Mouse (Mus musculus): ENCODE data around the gene Lix1l. TPM values are rescaled to one million over a fixed set of nuclear protein-coding genes. Genes with fewer than 3 reads are reported as not detected.
A peak's percentile ranks its signal among the peaks of the same experiment; 100 is the strongest.

Gene Lix1l
- polyA plus RNA-seq, 1 experiment = 8.2 TPM

DNA sequence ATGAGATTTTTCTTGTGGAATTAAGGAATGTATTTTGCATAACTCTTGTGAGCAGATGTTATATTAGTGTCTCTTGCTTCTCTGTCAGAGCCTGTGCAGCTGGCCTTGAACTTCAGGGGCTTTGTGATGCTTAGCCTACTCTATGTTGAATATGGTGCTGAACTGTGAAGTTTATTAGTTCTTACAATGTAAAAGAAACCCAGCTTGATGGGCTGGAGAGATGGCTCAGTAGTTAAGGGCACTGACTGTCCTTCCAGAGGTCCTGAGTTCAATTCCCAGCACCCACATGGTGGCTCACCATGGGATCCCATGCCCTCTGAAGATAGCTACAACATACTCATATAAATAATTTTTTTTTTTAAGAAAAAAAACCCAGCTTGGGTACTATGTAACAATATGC is 31.1 kb downstream of the Lix1l start:
- DNase-seq = no peak
- H3K36me3 ChIP-seq (ENCODE audit: control insufficient read depth, insufficient read depth, low read length) = peaks cover 5% of the 10 kb centered on the region; the same call in 1 of the 2 replicates
- no peaks in the 10 kb centered on the region for H3K27me3 ChIP-seq (ENCODE audit: control insufficient read depth, insufficient read depth, low read length)
- H3K27ac ChIP-seq (ENCODE audit: control insufficient read depth, insufficient read depth, low read length) = no peak overlapping the region
- TF ChIP-seq POLR2A (IDR thresholded peaks at IDR 0.05; ENCODE audit: control insufficient read depth, extremely low read depth, insufficient read depth, low read length, poor library complexity) (no peak), CTCF (IDR thresholded peaks at IDR 0.05; ENCODE audit: borderline replicate concordance, control insufficient read depth, extremely low read depth, insufficient read depth, low read length, poor library complexity) (no peak)
- peaks cover 19% of the 10 kb centered on the region for H3K4me1 ChIP-seq (replicated peaks; ENCODE audit: control insufficient read depth, insufficient read depth, low read length)
- no peak overlapping the region for H3K4me3 ChIP-seq (ENCODE audit: control insufficient read depth, insufficient read depth, low read length)

DNA sequence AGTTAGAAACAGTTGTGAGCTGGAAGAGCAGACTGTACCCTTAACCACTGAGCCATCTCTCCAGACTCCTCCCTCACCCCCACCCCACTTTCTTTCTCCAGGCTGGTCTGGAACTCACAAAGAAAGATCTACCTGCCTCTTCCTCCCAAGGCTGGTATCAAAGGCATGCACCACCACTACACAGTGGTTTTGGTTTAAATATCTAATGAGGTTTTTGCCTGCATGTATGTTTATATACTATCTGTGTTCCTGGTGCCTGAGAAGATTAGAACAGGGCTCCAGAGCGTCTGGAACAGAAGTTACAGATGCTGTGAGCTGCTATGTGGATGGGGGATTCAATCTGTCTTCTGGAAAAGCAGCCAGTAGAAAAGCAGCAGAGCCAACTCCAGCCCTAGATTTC is 33.1 kb downstream of the Lix1l start:
- Histone ChIP-seq H3K36me3 (ENCODE audit: control insufficient read depth, insufficient read depth, low read length) (peaks cover 5% of the 10 kb centered on the region; the same call in 1 of the 2 replicates), H3K4me1 (replicated peaks; ENCODE audit: control insufficient read depth, insufficient read depth, low read length) (peaks cover 18% of the 10 kb centered on the region), H3K27ac (ENCODE audit: control insufficient read depth, insufficient read depth, low read length) (no peak overlapping the region), H3K27me3 (ENCODE audit: control insufficient read depth, insufficient read depth, low read length) (no peaks in the 10 kb centered on the region), H3K4me3 (ENCODE audit: control insufficient read depth, insufficient read depth, low read length) (no peak overlapping the region)
- TF ChIP-seq CTCF (IDR thresholded peaks at IDR 0.05; ENCODE audit: borderline replicate concordance, control insufficient read depth, extremely low read depth, insufficient read depth, low read length, poor library complexity) (no peak), POLR2A (IDR thresholded peaks at IDR 0.05; ENCODE audit: control insufficient read depth, extremely low read depth, insufficient read depth, low read length, poor library complexity) (no peak)
- 78% methylated on average over 1 of the region's 1 CpGs for WGBS
- DNase-seq = no peak

DNA sequence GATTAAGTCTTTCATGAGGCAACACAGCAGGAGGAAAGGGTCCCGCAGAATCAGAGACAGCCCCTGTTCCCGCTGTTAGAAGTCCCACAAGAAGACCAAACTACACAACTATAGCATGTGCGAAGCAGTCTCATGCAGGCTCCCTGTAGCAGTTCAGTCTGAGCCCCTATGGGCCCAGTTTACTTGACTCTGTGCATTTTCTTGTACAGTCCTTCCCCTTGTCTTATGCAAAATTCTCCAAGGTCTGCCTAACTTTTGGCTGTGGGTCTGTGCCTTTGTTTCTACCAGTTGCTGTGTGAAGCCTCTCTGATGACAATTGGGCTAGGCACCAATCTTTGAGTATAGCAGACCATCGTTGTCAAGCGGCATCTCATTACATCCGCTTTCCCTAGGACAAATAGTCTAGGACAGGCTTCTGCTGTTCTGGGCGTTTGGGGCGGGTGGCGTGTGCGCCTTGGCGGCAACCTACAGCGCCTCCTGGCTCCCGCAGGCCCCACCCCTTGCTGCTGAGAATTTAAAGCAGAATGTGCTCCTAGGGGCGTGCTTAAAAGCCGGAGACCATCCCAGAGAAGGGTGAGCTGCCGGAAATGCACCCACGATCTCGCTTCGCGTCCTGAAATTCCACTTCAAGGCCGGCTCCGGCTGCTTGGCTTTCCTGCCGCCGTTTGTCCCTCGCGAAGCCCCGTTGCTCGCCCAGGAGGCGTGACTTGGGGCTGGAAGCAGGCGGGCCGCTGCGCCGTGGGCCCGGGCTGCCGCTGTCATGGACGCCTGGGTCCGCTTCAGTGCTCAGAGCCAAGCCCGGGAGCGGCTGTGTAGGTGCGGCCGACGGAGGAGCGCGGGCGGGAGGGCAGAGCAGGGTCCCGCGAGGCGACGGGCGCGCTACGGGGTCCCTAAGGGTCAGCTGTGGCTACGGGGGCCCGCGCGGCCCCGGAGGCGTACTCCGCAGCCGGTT is 34.3 kb downstream of the Lix1l start, which contains the start of the genes Pex11b and Gm42957:
Pex11b (plus strand) TSS at position 449 of the 952 bp plus-strand sequence.
Gm42957 (plus strand) TSS at position 547 of the 952 bp plus-strand sequence.
- TF ChIP-seq POLR2A (IDR thresholded peaks at IDR 0.05; ENCODE audit: control insufficient read depth, extremely low read depth, insufficient read depth, low read length, poor library complexity) (peak; percentile 49; the same call in 1 of the 2 replicates), CTCF (IDR thresholded peaks at IDR 0.05; ENCODE audit: borderline replicate concordance, control insufficient read depth, extremely low read depth, insufficient read depth, low read length, poor library complexity) (peak; percentile 55; the same call in 1 of the 2 replicates)
- DNase-seq = peak; percentile 86
- Histone ChIP-seq H3K27me3 (ENCODE audit: control insufficient read depth, insufficient read depth, low read length) (no peaks in the 10 kb centered on the region), H3K4me1 (replicated peaks; ENCODE audit: control insufficient read depth, insufficient read depth, low read length) (peaks cover 13% of the 10 kb centered on the region), H3K36me3 (ENCODE audit: control insufficient read depth, insufficient read depth, low read length) (peaks cover 5% of the 10 kb centered on the region; the same call in 1 of the 2 replicates), H3K27ac (ENCODE audit: control insufficient read depth, insufficient read depth, low read length) (peak within 1 kb of the TSS; percentile 0; the same call in 1 of the 2 replicates), H3K4me3 (ENCODE audit: control insufficient read depth, insufficient read depth, low read length) (peak within 1 kb of the TSS; percentile 74)
- WGBS = 4% methylated on average over 60 of the region's 60 CpGs

DNA sequence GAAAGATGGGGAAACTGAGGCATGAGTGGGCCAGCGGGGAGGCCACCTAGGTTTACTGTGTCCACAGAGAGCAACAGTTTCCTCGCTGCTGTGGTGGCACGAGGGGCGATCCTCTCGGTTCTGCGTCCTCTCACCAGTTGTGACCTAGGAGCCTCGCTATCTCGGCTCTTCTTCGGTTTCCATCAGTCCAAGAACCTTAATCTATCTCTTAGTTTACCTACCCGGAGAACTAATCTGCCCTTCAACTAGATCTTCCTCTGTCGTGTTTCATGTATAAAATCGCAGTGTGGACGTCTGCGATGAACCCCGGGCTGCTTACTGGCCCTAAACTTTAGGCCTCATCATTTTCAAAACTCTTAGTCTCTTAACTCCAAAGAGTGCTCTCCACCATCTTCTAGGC is 35.0 kb downstream of the Lix1l start:
- Histone ChIP-seq H3K4me1 (replicated peaks; ENCODE audit: control insufficient read depth, insufficient read depth, low read length) (peaks cover 9% of the 10 kb centered on the region), H3K36me3 (ENCODE audit: control insufficient read depth, insufficient read depth, low read length) (peaks cover 5% of the 10 kb centered on the region; the same call in 1 of the 2 replicates), H3K4me3 (ENCODE audit: control insufficient read depth, insufficient read depth, low read length) (peak overlapping the region; percentile 74), H3K27me3 (ENCODE audit: control insufficient read depth, insufficient read depth, low read length) (no peaks in the 10 kb centered on the region), H3K27ac (ENCODE audit: control insufficient read depth, insufficient read depth, low read length) (no peak overlapping the region)
- no peak for DNase-seq
- WGBS = 6% methylated on average over 15 of the region's 15 CpGs
- TF ChIP-seq CTCF (IDR thresholded peaks at IDR 0.05; ENCODE audit: borderline replicate concordance, control insufficient read depth, extremely low read depth, insufficient read depth, low read length, poor library complexity) = no peak
- TF ChIP-seq POLR2A (IDR thresholded peaks at IDR 0.05; ENCODE audit: control insufficient read depth, extremely low read depth, insufficient read depth, low read length, poor library complexity) = no peak

DNA sequence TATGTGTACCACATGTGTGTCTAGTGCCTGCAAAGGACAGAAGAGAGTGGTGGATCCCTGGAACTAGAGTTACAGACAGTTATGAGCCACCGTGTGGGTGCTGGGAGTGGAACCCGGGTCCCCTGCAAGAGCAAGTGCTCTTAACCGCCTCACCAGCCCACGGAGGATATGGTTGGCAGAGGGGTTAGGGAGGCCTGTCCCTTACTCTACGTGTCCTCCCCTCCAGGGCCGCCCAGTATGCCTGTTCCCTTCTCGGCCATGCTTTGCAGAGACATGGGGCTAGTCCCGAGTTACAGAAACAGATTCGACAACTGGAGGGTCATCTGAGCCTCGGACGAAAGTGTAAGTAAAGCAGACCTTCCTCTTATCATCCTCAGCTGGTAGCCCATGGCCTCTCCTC is 35.5 kb downstream of the Lix1l start:
- Histone ChIP-seq H3K27me3 (ENCODE audit: control insufficient read depth, insufficient read depth, low read length) (no peaks in the 10 kb centered on the region), H3K4me1 (replicated peaks; ENCODE audit: control insufficient read depth, insufficient read depth, low read length) (peaks cover 9% of the 10 kb centered on the region), H3K27ac (ENCODE audit: control insufficient read depth, insufficient read depth, low read length) (no peak overlapping the region), H3K4me3 (ENCODE audit: control insufficient read depth, insufficient read depth, low read length) (no peak overlapping the region), H3K36me3 (ENCODE audit: control insufficient read depth, insufficient read depth, low read length) (peaks cover 5% of the 10 kb centered on the region; the same call in 1 of the 2 replicates)
- DNase-seq = peak; percentile 6
- 80% methylated on average over 11 of the region's 11 CpGs for WGBS
- TF ChIP-seq POLR2A (IDR thresholded peaks at IDR 0.05; ENCODE audit: control insufficient read depth, extremely low read depth, insufficient read depth, low read length, poor library complexity) = no peak
- TF ChIP-seq CTCF (IDR thresholded peaks at IDR 0.05; ENCODE audit: borderline replicate concordance, control insufficient read depth, extremely low read depth, insufficient read depth, low read length, poor library complexity) = no peak

DNA sequence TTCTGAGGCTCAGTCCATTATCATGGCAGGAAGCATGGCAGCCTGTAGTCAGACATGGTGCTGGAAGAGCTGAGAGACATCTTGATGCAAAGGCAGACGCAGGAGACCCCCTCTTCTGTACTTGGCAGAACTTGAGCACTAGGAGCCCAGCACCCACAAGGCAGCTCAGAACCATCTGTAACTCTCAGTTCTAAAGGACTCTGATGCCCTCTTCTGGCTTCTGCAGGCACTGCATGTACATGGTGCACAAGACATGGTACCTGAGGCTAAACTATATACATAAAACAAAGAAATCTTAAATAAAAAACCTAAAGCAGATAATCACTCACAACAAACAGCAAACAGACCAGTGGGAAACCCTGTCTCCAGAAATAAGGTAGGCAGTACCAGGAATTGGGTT is 38.3 kb downstream of the Lix1l start:
- DNase-seq = peak; percentile 79
- WGBS = 89% methylated on average over 1 of the region's 1 CpGs
- no peak overlapping the region for H3K27ac ChIP-seq (ENCODE audit: control insufficient read depth, insufficient read depth, low read length)
- H3K27me3 ChIP-seq (ENCODE audit: control insufficient read depth, insufficient read depth, low read length) = no peaks in the 10 kb centered on the region
- no peak overlapping the region for H3K4me3 ChIP-seq (ENCODE audit: control insufficient read depth, insufficient read depth, low read length)
- H3K36me3 ChIP-seq (ENCODE audit: control insufficient read depth, insufficient read depth, low read length) = peaks cover 4% of the 10 kb centered on the region; the same call in 1 of the 2 replicates
- peaks cover 9% of the 10 kb centered on the region for H3K4me1 ChIP-seq (replicated peaks; ENCODE audit: control insufficient read depth, insufficient read depth, low read length)
- TF ChIP-seq POLR2A (IDR thresholded peaks at IDR 0.05; ENCODE audit: control insufficient read depth, extremely low read depth, insufficient read depth, low read length, poor library complexity) (no peak), CTCF (IDR thresholded peaks at IDR 0.05; ENCODE audit: borderline replicate concordance, control insufficient read depth, extremely low read depth, insufficient read depth, low read length, poor library complexity) (no peak)
